Mouse (Mus musculus) thymus, postnatal 4 days (tissue): ENCODE results near the gene Ermard.

Experiments
- DNase-seq: peaks from one replicate; pipeline ENCODE4 v3.0.0; 2021

The Ermard gene

GRCm38 (mm10) chr17:15130288-15130656 lies 89.3 kb downstream of the Ermard start:
- DNase-seq: no peak

- no peak for DNase-seq
Observed at GRCm38 (mm10) chr17:15134905-15135669, 94.1 kb downstream of the Ermard start.

- no peak for DNase-seq
Observed at GRCm38 (mm10) chr17:15137443-15137842, 96.4 kb downstream of the Ermard start.
